Mouse (Mus musculus) mammary gland, adult 2 months (tissue): ENCODE measurements around the gene Trim50. TPM values are rescaled to one million over a fixed set of nuclear protein-coding genes. Genes with fewer than 3 reads are reported as not detected.

Experiments
- polyA plus RNA-seq: library from polyadenylated mRNA; depleted of rRNA; stranded (reverse); fragments of >200 nt; gene quantifications from 2 replicates; pipeline ENCODE4 v1.2.3, GENCODE M21; 2012; ENCODE audit warnings: low replicate concordance; rRNA removed

The Trim50 gene
- not detected in 2 replicates for polyA plus RNA-seq

GRCm38 (mm10) chr5:135352995-135353394 lies at the start of gene Trim50:
TSS of gene Trim50 (plus strand) at chr5:135353295.

DNA sequence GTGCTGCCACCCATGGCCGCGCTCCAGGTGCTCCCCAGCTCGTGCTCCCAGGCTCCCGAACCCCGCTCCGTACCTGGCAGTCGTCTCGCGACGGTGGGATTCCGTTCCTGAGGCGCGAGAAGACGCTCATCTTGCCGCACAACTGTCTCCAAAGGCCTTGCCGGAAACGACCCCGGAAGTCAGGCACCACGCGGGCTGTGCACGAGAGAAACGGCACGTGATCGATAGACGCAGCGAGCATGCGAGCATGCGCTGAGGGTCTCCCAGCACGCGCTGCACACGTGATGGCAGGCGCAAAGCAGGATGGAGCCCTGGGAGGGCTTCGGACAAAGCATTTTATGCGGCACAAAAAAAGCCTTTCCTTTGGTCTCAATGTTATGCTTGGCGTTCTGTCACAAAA lies 3.2 kb upstream of the Trim50 start, which contains the start of gene Fkbp6:
TSS of gene Fkbp6 (minus strand) at position 183 of the 400 bp plus-strand sequence.

GRCm38 (mm10) chr5:135369787-135370654 lies 16.9 kb downstream of the Trim50 start, which contains the start of gene Nsun5:
TSS of gene Nsun5 (plus strand) at chr5:135369953.

DNA sequence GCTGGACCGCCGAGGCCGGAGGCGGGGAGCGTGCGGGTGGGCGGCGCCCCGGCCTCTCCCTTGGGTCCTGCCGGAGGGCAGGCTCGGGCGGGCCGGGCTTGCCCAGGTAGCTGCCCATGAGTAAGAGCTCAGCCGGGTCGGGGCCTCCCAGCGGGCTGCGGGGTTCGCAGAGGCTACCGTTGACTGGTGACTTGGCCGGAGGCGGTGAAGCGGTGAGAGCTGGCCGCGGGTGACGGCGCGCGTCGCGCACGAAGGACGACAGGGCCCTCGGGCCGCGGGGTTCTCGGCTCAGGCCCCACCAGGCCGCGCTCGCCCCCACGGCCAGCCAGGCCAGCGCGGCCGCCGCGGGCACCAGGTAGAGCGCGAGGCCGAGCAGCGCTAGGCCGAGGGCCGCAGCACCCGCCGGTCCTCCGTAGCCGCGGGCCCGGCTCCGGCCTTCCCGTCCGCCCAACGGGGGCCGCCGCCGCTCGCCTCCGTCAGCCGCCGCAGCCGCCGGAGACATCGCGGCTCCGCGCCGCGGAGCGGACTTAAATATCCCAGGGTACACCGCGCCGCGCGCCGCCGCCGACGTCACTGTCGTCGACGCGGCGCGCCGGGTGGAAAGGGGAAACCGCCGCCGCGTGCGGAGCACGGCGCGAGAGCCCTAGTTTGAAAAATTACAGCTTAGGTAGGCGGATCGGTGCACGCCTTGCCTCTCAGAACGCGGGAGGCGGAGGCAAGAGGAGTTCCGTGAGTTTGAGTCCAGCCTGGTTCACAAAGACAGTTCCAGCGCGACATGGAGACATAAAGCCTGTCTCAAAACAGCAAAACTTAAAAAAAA lies 41.1 kb downstream of the Trim50 start, which contains the start of gene Pom121:
TSS of gene Pom121 (minus strand) at position 543 of the 820 bp plus-strand sequence.

Other genes with a start within 250 kb of the Trim50 start
- 11.4 and 12.6 TPM in 2 replicates for gene Tbl2, start 203.6 kb upstream of the Trim50 start, polyA plus RNA-seq
- gene Bcl7b, start 185.0 kb upstream of the Trim50 start, polyA plus RNA-seq: 36.2 and 42.7 TPM in 2 replicates
- 22.2 and 25.4 TPM in 2 replicates for gene Baz1b, start 166.0 kb upstream of the Trim50 start, polyA plus RNA-seq
- 0.61 and 5.2 TPM in 2 replicates for gene Fzd9, start 102.1 kb upstream of the Trim50 start, polyA plus RNA-seq
- gene Fkbp6, start 3.3 kb upstream of the Trim50 start, polyA plus RNA-seq: not detected in 2 replicates
- gene Nsun5, start 16.7 kb downstream of the Trim50 start, polyA plus RNA-seq: 32.4 and 38.3 TPM in 2 replicates
- 12.5 and 27.8 TPM in 2 replicates for gene Pom121, start 41.3 kb downstream of the Trim50 start, polyA plus RNA-seq
- 35.5 and 48.2 TPM in 2 replicates for gene Hip1, start 191.8 kb downstream of the Trim50 start, polyA plus RNA-seq
- not detected in 2 replicates for gene Ccl26, start 210.3 kb downstream of the Trim50 start, polyA plus RNA-seq
- gene Ccl24, start 219.8 kb downstream of the Trim50 start, polyA plus RNA-seq: 14.7 and 24.8 TPM in 2 replicates